Mouse (Mus musculus): Measurements from ENCODE around the gene S100a7a. TPM values are rescaled to one million over a fixed set of nuclear protein-coding genes. Genes with fewer than 3 reads are reported as not detected.

The S100a7a gene
- polyA plus RNA-seq, 1 experiment, result 0.08 TPM

GRCm38 (mm10) chr3:90652878-90653508 is 824 bp upstream of the S100a7a start:
- Histone ChIP-seq H3K4me3 (ENCODE audit: extremely low read depth, insufficient read depth, insufficient read length) (no peak overlapping the region), H3K36me3 (ENCODE audit: control insufficient read depth, insufficient read depth, low read length) (no peaks in the 10 kb centered on the region), H3K4me1 (ENCODE audit: control insufficient read depth, insufficient read depth, insufficient read length) (no peaks in the 10 kb centered on the region), H3K27me3 (ENCODE audit: control insufficient read depth, insufficient read depth, low read length) (no peaks in the 10 kb centered on the region), H3K27ac (ENCODE audit: insufficient read depth, low read length) (no peak overlapping the region)
- TF ChIP-seq CTCF (IDR thresholded peaks at IDR 0.05; ENCODE audit: extremely low read depth, insufficient read depth, insufficient read length, insufficient replicate concordance), result peak; percentile 68; the same call in 1 of the 2 replicates
- TF ChIP-seq POLR2A (IDR thresholded peaks at IDR 0.05; ENCODE audit: low read depth, low read length), result no peak
- peak; percentile 14 to 59 for DNase-seq (ENCODE audit: low read depth in 1 of 2, low spot score in 2 of 2)
- WGBS, result 35% methylated on average over 5 of the region's 5 CpGs

- Histone ChIP-seq H3K27ac (ENCODE audit: insufficient read depth, low read length) (no peak overlapping the region), H3K4me1 (ENCODE audit: control insufficient read depth, insufficient read depth, insufficient read length) (no peaks in the 10 kb centered on the region), H3K4me3 (ENCODE audit: extremely low read depth, insufficient read depth, insufficient read length) (no peak overlapping the region), H3K27me3 (ENCODE audit: control insufficient read depth, insufficient read depth, low read length) (no peaks in the 10 kb centered on the region), H3K36me3 (ENCODE audit: control insufficient read depth, insufficient read depth, low read length) (no peaks in the 10 kb centered on the region)
- DNase-seq (ENCODE audit: low read depth in 1 of 2, low spot score in 2 of 2), result no peak
- 64% methylated on average over 4 of the region's 4 CpGs for WGBS
- no peak for TF ChIP-seq CTCF (IDR thresholded peaks at IDR 0.05; ENCODE audit: extremely low read depth, insufficient read depth, insufficient read length, insufficient replicate concordance)
- no peak for TF ChIP-seq POLR2A (IDR thresholded peaks at IDR 0.05; ENCODE audit: low read depth, low read length)
Observed at GRCm38 (mm10) chr3:90657405-90657804, 3.6 kb downstream of the S100a7a start.

GRCm38 (mm10) chr3:90659364-90660044 is 5.7 kb downstream of the S100a7a start:
- TF ChIP-seq POLR2A (IDR thresholded peaks at IDR 0.05; ENCODE audit: low read depth, low read length) (no peak), CTCF (IDR thresholded peaks at IDR 0.05; ENCODE audit: extremely low read depth, insufficient read depth, insufficient read length, insufficient replicate concordance) (no peak)
- no peak for DNase-seq (ENCODE audit: low read depth in 1 of 2, low spot score in 2 of 2)
- H3K36me3 ChIP-seq (ENCODE audit: control insufficient read depth, insufficient read depth, low read length), result no peaks in the 10 kb centered on the region
- H3K27me3 ChIP-seq (ENCODE audit: control insufficient read depth, insufficient read depth, low read length), result no peaks in the 10 kb centered on the region
- H3K4me3 ChIP-seq (ENCODE audit: extremely low read depth, insufficient read depth, insufficient read length), result no peak overlapping the region
- no peak overlapping the region for H3K27ac ChIP-seq (ENCODE audit: insufficient read depth, low read length)
- no peaks in the 10 kb centered on the region for H3K4me1 ChIP-seq (ENCODE audit: control insufficient read depth, insufficient read depth, insufficient read length)

- 83% methylated on average over 2 of the region's 2 CpGs for WGBS
- H3K27ac ChIP-seq (ENCODE audit: insufficient read depth, low read length), result no peak overlapping the region
- no peak for DNase-seq (ENCODE audit: low read depth in 1 of 2, low spot score in 2 of 2)
- TF ChIP-seq POLR2A (IDR thresholded peaks at IDR 0.05; ENCODE audit: low read depth, low read length), result no peak
- TF ChIP-seq CTCF (IDR thresholded peaks at IDR 0.05; ENCODE audit: extremely low read depth, insufficient read depth, insufficient read length, insufficient replicate concordance), result no peak
- no peaks in the 10 kb centered on the region for H3K27me3 ChIP-seq (ENCODE audit: control insufficient read depth, insufficient read depth, low read length)
- H3K36me3 ChIP-seq (ENCODE audit: control insufficient read depth, insufficient read depth, low read length), result no peaks in the 10 kb centered on the region
- no peak overlapping the region for H3K4me3 ChIP-seq (ENCODE audit: extremely low read depth, insufficient read depth, insufficient read length)
- no peaks in the 10 kb centered on the region for H3K4me1 ChIP-seq (ENCODE audit: control insufficient read depth, insufficient read depth, insufficient read length)
Observed at GRCm38 (mm10) chr3:90664219-90664618, 10.4 kb downstream of the S100a7a start.

- WGBS, result 65% methylated on average over 8 of the region's 8 CpGs
- TF ChIP-seq POLR2A (IDR thresholded peaks at IDR 0.05; ENCODE audit: low read depth, low read length) (no peak), CTCF (IDR thresholded peaks at IDR 0.05; ENCODE audit: extremely low read depth, insufficient read depth, insufficient read length, insufficient replicate concordance) (no peak)
- no peaks in the 10 kb centered on the region for H3K27me3 ChIP-seq (ENCODE audit: control insufficient read depth, insufficient read depth, low read length)
- no peak for DNase-seq (ENCODE audit: low read depth in 1 of 2, low spot score in 2 of 2)
- no peaks in the 10 kb centered on the region for H3K4me1 ChIP-seq (ENCODE audit: control insufficient read depth, insufficient read depth, insufficient read length)
- H3K4me3 ChIP-seq (ENCODE audit: extremely low read depth, insufficient read depth, insufficient read length), result no peak within 1 kb of the TSS
- no peak within 1 kb of the TSS for H3K27ac ChIP-seq (ENCODE audit: insufficient read depth, low read length)
- no peaks in the 10 kb centered on the region for H3K36me3 ChIP-seq (ENCODE audit: control insufficient read depth, insufficient read depth, low read length)
Observed at GRCm38 (mm10) chr3:90668846-90669245, 15.0 kb downstream of the S100a7a start, which contains the start of gene S100a8. Gene S100a8, plus strand, starts transcription at chr3:90668978.

GRCm38 (mm10) chr3:90678656-90679055 is 24.8 kb downstream of the S100a7a start:
- Histone ChIP-seq H3K4me3 (ENCODE audit: extremely low read depth, insufficient read depth, insufficient read length) (no peak overlapping the region), H3K27me3 (ENCODE audit: control insufficient read depth, insufficient read depth, low read length) (no peaks in the 10 kb centered on the region; the same call in 1 of the 2 replicates), H3K27ac (ENCODE audit: insufficient read depth, low read length) (no peak overlapping the region), H3K36me3 (ENCODE audit: control insufficient read depth, insufficient read depth, low read length) (no peaks in the 10 kb centered on the region), H3K4me1 (ENCODE audit: control insufficient read depth, insufficient read depth, insufficient read length) (no peaks in the 10 kb centered on the region)
- no peak for DNase-seq (ENCODE audit: low read depth in 1 of 2, low spot score in 2 of 2)
- TF ChIP-seq POLR2A (IDR thresholded peaks at IDR 0.05; ENCODE audit: low read depth, low read length), result no peak
- TF ChIP-seq CTCF (IDR thresholded peaks at IDR 0.05; ENCODE audit: extremely low read depth, insufficient read depth, insufficient read length, insufficient replicate concordance), result no peak
- WGBS, result 9% methylated on average over 3 of the region's 3 CpGs

GRCm38 (mm10) chr3:90683929-90684328 is 30.1 kb downstream of the S100a7a start:
- no peak for DNase-seq (ENCODE audit: low read depth in 1 of 2, low spot score in 2 of 2)
- no peak overlapping the region for H3K4me3 ChIP-seq (ENCODE audit: extremely low read depth, insufficient read depth, insufficient read length)
- TF ChIP-seq CTCF (IDR thresholded peaks at IDR 0.05; ENCODE audit: extremely low read depth, insufficient read depth, insufficient read length, insufficient replicate concordance) (no peak), POLR2A (IDR thresholded peaks at IDR 0.05; ENCODE audit: low read depth, low read length) (no peak)
- no peaks in the 10 kb centered on the region for H3K36me3 ChIP-seq (ENCODE audit: control insufficient read depth, insufficient read depth, low read length)
- WGBS, result 95% methylated on average over 3 of the region's 3 CpGs
- H3K27ac ChIP-seq (ENCODE audit: insufficient read depth, low read length), result no peak overlapping the region
- no peaks in the 10 kb centered on the region; the same call in 1 of the 2 replicates for H3K27me3 ChIP-seq (ENCODE audit: control insufficient read depth, insufficient read depth, low read length)
- H3K4me1 ChIP-seq (ENCODE audit: control insufficient read depth, insufficient read depth, insufficient read length), result no peaks in the 10 kb centered on the region

All from spleen, adult 2 months (tissue).